Mouse (Mus musculus) lung, postnatal 0 days (tissue): ENCODE results near the gene Notch4. TPM values are rescaled to one million over a fixed set of nuclear protein-coding genes. Genes with fewer than 3 reads are reported as not detected.
A peak's percentile ranks its signal among the peaks of the same experiment; 100 is the strongest.

Source experiments
- ATAC-seq: fragments of 200-750 bp; cut with Nextera tagmentation; 2 replicates; pipeline ENCODE4 v1.8.0; 2017; ENCODE audit warnings: moderate library complexity
- DNase-seq: peaks from one replicate; pipeline ENCODE4 v3.0.0-alpha.2; 2016; ENCODE audit warnings: low spot score
- H3K27ac ChIP-seq: fragments of 300-500 bp; sonication (generic); 2 replicates; pipeline ENCODE4 v1.5.1; 2014; ENCODE audit warnings: antibody characterized with exemption, mild to moderate bottlenecking, low read length, mixed read lengths
- H3K27me3 ChIP-seq: fragments of 300-500 bp; sonication (generic); replicated peaks from 2 replicates; pipeline ENCODE4 v1.6.1; 2014; ENCODE audit warnings: low read length, mixed read lengths; ENCODE audit not compliant: insufficient read depth
- H3K36me3 ChIP-seq: fragments of 300-500 bp; sonication (generic); 2 replicates; pipeline ENCODE4 v1.6.1; 2014; ENCODE audit warnings: low read length, mixed read lengths; ENCODE audit not compliant: insufficient read depth
- H3K4me1 ChIP-seq: fragments of 300-500 bp; sonication (generic); 2 replicates; pipeline ENCODE4 v1.6.1; 2014; ENCODE audit warnings: antibody characterized with exemption, low read depth, low read length, mixed read lengths; ENCODE audit not compliant: insufficient read depth
- H3K4me2 ChIP-seq: fragments of 300-500 bp; sonication (generic); replicated peaks from 2 replicates; pipeline ENCODE4 v1.6.1; 2014; ENCODE audit warnings: low read depth, mild to moderate bottlenecking, low read length, moderate library complexity, mixed read lengths
- H3K4me3 ChIP-seq: fragments of 300-500 bp; sonication (generic); 2 replicates; pipeline ENCODE4 v1.5.1; 2014; ENCODE audit warnings: low read depth, low read length
- H3K9ac ChIP-seq: fragments of 300-500 bp; sonication (generic); replicated peaks from 2 replicates; pipeline ENCODE4 v1.6.1; 2014; ENCODE audit warnings: low read depth, mild to moderate bottlenecking
- H3K9me3 ChIP-seq: fragments of 300-500 bp; sonication (generic); 2 replicates; pipeline ENCODE4 v1.6.1; 2016; ENCODE audit warnings: low read length, mixed read lengths
- CTCF ChIP-seq: IDR thresholded peaks from 2 replicates; pipeline ENCODE4 v1.5.1; 2016; ENCODE audit warnings: antibody characterized with exemption, mild to moderate bottlenecking
- EP300 ChIP-seq: IDR thresholded peaks from 2 replicates; pipeline ENCODE4 v1.6.1; 2016; ENCODE audit warnings: antibody characterized with exemption, mild to moderate bottlenecking, control low read depth
- WGBS: fragments of 180-500 bp; shearing (Covaris S2); extraction: QIAGEN DNeasy Blood & Tissue Kit; methylation state at CpG from one replicate; pipeline ENCODE4 v1.1.7; 2014; 5-methylcytosine and 5-hydroxymethylcytosine counted together
- polyA plus RNA-seq: library from polyadenylated mRNA; unstranded; fragments of >200 nt; fragmentation: Nextera tagmentation; extraction: Ambion mirVana; gene quantifications from 2 replicates; pipeline ENCODE4 v1.2.1, GENCODE M21; 2015

Gene Notch4
- polyA plus RNA-seq, 1 experiment from 2014 or later = 24.8 TPM

GRCm38 (mm10) chr17:34629796-34630603, 65.9 kb downstream of the Notch4 start:
- WGBS = 24% methylated on average over 12 of the region's 12 CpGs
- peaks cover 42% of the 10 kb centered on the region for H3K27me3 ChIP-seq
- no peaks in the 10 kb centered on the region for H3K9me3 ChIP-seq
- no peak for ATAC-seq
- H3K4me2 ChIP-seq = peak overlapping the region; percentile 43
- H3K4me1 ChIP-seq = peaks cover 21% of the 10 kb centered on the region; the same call in 1 of the 2 replicates
- no peak for DNase-seq
- no peaks in the 10 kb centered on the region for H3K36me3 ChIP-seq
- no peak overlapping the region for H3K27ac ChIP-seq
- no peak overlapping the region for H3K9ac ChIP-seq
- TF ChIP-seq EP300 (no peak), CTCF (no peak)
- no peak overlapping the region for H3K4me3 ChIP-seq

- peaks cover 42% of the 10 kb centered on the region for H3K27me3 ChIP-seq
- TF ChIP-seq CTCF = no peak
- TF ChIP-seq EP300 = no peak
- H3K9me3 ChIP-seq = no peaks in the 10 kb centered on the region
- peaks cover 21% of the 10 kb centered on the region; the same call in 1 of the 2 replicates for H3K4me1 ChIP-seq
- H3K27ac ChIP-seq = no peak overlapping the region
- 2% methylated on average over 30 of the region's 48 CpGs for WGBS
- DNase-seq (no peak), ATAC-seq (no peak)
- H3K4me3 ChIP-seq = peak overlapping the region; percentile 17
- no peaks in the 10 kb centered on the region for H3K36me3 ChIP-seq
- H3K4me2 ChIP-seq = peak overlapping the region; percentile 43
- no peak overlapping the region for H3K9ac ChIP-seq
Observed at GRCm38 (mm10) chr17:34630761-34631301, 66.8 kb downstream of the Notch4 start.

DNA sequence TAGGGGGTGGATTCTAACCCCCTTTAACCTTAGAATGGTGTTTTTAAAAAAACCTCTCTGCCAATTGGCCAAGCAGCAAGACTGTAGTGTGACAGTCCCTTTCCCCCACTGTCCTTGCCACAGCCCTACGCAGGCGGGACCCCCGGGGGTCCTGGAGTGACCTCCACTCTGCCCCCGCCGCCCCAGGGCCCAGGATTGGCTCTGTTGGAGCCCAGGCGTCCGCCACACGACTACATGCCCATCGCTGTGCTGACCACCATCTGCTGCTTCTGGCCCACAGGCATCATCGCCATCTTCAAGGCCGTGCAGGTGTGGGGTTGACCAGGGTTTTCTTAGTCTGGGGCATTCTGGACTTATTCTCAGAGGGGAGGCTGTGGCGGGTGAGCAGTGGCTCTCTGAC, 67.6 kb downstream of the Notch4 start:
- H3K9me3 ChIP-seq = no peaks in the 10 kb centered on the region
- peak overlapping the region; percentile 14; the same call in 1 of the 2 replicates for H3K4me3 ChIP-seq
- H3K4me2 ChIP-seq = peak overlapping the region; percentile 43
- WGBS = 17% methylated on average over 11 of the region's 12 CpGs
- peaks cover 42% of the 10 kb centered on the region for H3K27me3 ChIP-seq
- H3K36me3 ChIP-seq = no peaks in the 10 kb centered on the region
- no peak overlapping the region for H3K9ac ChIP-seq
- TF ChIP-seq CTCF (no peak), EP300 (no peak)
- no peak for DNase-seq
- ATAC-seq = no peak
- H3K4me1 ChIP-seq = peaks cover 15% of the 10 kb centered on the region; the same call in 1 of the 2 replicates
- H3K27ac ChIP-seq = no peak overlapping the region

DNA sequence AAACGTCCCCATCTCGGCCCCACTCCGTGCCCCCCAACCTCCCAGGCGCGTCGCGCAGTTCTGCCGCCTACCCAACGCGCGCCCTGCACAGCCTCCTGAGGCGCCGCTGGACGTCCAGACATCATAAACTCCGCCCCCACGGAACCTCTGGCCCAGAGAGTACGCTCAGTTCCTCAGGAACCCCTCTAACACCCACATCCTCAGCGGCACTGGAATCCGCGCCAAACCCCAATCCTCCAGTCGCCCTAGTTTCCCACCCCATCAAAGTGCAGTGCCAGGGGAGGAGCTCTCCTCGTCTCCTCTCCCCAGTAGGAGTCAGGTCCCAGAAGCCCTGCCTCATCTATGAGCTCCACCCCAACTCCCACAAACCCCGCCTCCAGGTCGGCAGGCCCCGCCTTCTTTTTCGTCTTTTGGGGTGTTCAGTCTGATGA, 68.2 kb downstream of the Notch4 start:
- Histone ChIP-seq H3K27ac (no peak overlapping the region), H3K4me1 (peaks cover 14% of the 10 kb centered on the region; the same call in 1 of the 2 replicates), H3K4me3 (peak overlapping the region; percentile 14), H3K27me3 (peaks cover 42% of the 10 kb centered on the region), H3K9ac (no peak overlapping the region), H3K9me3 (no peaks in the 10 kb centered on the region), H3K4me2 (peak overlapping the region; percentile 43), H3K36me3 (no peaks in the 10 kb centered on the region)
- 2% methylated on average over 25 of the region's 26 CpGs for WGBS
- peak; percentile 76 for DNase-seq
- TF ChIP-seq EP300 = no peak
- no peak for TF ChIP-seq CTCF
- ATAC-seq = peak; percentile 66

DNA sequence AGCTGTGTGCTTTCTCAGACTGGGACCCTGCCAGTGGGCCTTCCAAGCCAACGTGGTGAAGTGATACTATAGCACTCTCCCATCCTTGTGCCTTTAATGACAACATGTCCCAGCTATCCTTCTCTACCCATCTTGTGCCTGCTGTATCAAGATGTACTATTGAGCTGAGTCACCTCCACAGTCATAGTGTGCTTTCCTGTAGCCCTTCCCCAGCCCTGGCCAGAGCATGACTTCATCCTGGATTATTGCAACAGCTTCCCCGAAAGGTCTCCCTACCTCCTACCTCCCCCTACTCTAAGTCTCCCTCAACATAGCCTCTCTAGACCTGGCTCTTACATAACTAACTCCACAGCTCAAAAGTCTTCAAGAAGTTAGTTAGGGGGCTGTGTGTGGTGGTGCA, 71.6 kb downstream of the Notch4 start:
- peaks cover 3% of the 10 kb centered on the region; the same call in 1 of the 2 replicates for H3K4me1 ChIP-seq
- no peak overlapping the region for H3K27ac ChIP-seq
- H3K4me3 ChIP-seq = no peak overlapping the region
- no peaks in the 10 kb centered on the region for H3K9me3 ChIP-seq
- peaks cover 30% of the 10 kb centered on the region for H3K27me3 ChIP-seq
- no peak overlapping the region for H3K9ac ChIP-seq
- whole genome bisulfite sequencing = 62% methylated on average over 2 of the region's 2 CpGs
- no peak for ATAC-seq
- H3K36me3 ChIP-seq = no peaks in the 10 kb centered on the region
- no peak for DNase-seq
- TF ChIP-seq CTCF (no peak), EP300 (no peak)
- no peak overlapping the region for H3K4me2 ChIP-seq

DNA sequence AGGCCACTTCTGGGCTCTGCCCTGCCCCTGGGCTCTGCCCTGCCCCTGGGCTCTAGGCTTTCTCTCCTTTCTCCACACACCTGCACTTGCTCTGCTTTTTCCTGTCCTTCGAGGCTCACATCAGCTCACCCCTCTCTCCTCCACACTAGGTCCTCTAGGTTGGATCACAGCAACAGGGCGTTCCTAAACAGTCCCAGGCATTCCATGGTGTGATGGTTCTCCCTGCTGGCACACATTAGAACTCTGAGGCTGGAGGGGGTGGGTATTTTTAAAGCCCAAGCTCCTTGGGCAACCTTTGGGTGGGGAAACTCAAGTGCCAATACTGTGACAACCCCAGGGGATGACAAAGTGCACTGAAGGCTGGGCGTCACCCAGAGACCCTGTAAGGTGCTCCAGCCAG, 73.4 kb downstream of the Notch4 start:
- TF ChIP-seq CTCF (0 out of 2 replicates have a peak, but pooled peaks have one; percentile 7), EP300 (no peak)
- H3K4me2 ChIP-seq = no peak overlapping the region
- no peaks in the 10 kb centered on the region for H3K9me3 ChIP-seq
- WGBS = 57% methylated on average over 3 of the region's 3 CpGs
- no peak overlapping the region for H3K27ac ChIP-seq
- H3K4me1 ChIP-seq = peaks cover 3% of the 10 kb centered on the region; the same call in 1 of the 2 replicates
- ATAC-seq = no peak
- no peaks in the 10 kb centered on the region for H3K36me3 ChIP-seq
- DNase-seq = no peak
- H3K4me3 ChIP-seq = no peak overlapping the region
- H3K9ac ChIP-seq = no peak overlapping the region
- H3K27me3 ChIP-seq = peaks cover 19% of the 10 kb centered on the region; the same call in 1 of the 2 replicates

Other genes starting within 250 kb of the Notch4 start
- gene H2-Eb2, start 238.6 kb upstream of the Notch4 start, polyA plus RNA-seq = not detected in 2 replicates
- gene Btnl2, start 209.4 kb upstream of the Notch4 start, polyA plus RNA-seq = 0.07 TPM in 1 of 2 replicates, not detected in the other
- gene Btnl1, start 187.1 kb upstream of the Notch4 start, polyA plus RNA-seq = not detected in 2 replicates
- 0.24 and 0.74 TPM in 2 replicates for gene BC051142, start 165.4 kb upstream of the Notch4 start, polyA plus RNA-seq
- gene Btnl4, start 87.0 kb upstream of the Notch4 start, polyA plus RNA-seq = 0.10 TPM in 1 of 2 replicates, not detected in the other
- 0.11 TPM in 1 of 2 replicates, not detected in the other for gene Btnl6, start 46.9 kb upstream of the Notch4 start, polyA plus RNA-seq
- 34.7 and 41.0 TPM in 2 replicates for gene Gpsm3, start 25.5 kb downstream of the Notch4 start, polyA plus RNA-seq
- 15.0 and 15.6 TPM in 2 replicates for gene Pbx2, start 27.0 kb downstream of the Notch4 start, polyA plus RNA-seq
- gene Ager, start 33.6 kb downstream of the Notch4 start, polyA plus RNA-seq = 3,782 and 4,046 TPM in 2 replicates
- 81.5 and 84.1 TPM in 2 replicates for gene Rnf5, start 39.4 kb downstream of the Notch4 start, polyA plus RNA-seq
- 35.7 and 40.0 TPM in 2 replicates for gene Agpat1, start 40.0 kb downstream of the Notch4 start, polyA plus RNA-seq
- gene Egfl8, start 51.7 kb downstream of the Notch4 start, polyA plus RNA-seq = 4.4 and 5.2 TPM in 2 replicates
- 22.4 and 24.9 TPM in 2 replicates for gene Ppt2, start 64.2 kb downstream of the Notch4 start, polyA plus RNA-seq
- 0.27 and 0.29 TPM in 2 replicates for gene Prrt1, start 65.3 kb downstream of the Notch4 start, polyA plus RNA-seq
- 12.2 and 14.5 TPM in 2 replicates for gene Fkbpl, start 80.5 kb downstream of the Notch4 start, polyA plus RNA-seq
- gene Atf6b, start 82.9 kb downstream of the Notch4 start, polyA plus RNA-seq = 42.5 and 47.3 TPM in 2 replicates
- gene Tnxb, start 106.3 kb downstream of the Notch4 start, polyA plus RNA-seq = 0.85 and 0.99 TPM in 2 replicates
- 5.1 and 6.5 TPM in 2 replicates for gene C4b, start 179.6 kb downstream of the Notch4 start, polyA plus RNA-seq
- gene Cyp21a1, start 240.3 kb downstream of the Notch4 start, polyA plus RNA-seq = not detected in 2 replicates